Mouse (Mus musculus): ENCODE measurements around the gene Ero1lb. TPM values are rescaled to one million over a fixed set of nuclear protein-coding genes. Genes with fewer than 3 reads are reported as not detected.

Gene Ero1lb
- total RNA-seq (2021) = 1 to 10 TPM; 2.5 to 3.3 TPM
- long read RNA-seq, experiment 1, partial matches to known transcripts = 1 of 2 reads
- long read RNA-seq, experiment 1, other reads (novel, unspliced or antisense) = 1 of 2 reads
- long read RNA-seq, experiment 2 = 0 reads

DNA sequence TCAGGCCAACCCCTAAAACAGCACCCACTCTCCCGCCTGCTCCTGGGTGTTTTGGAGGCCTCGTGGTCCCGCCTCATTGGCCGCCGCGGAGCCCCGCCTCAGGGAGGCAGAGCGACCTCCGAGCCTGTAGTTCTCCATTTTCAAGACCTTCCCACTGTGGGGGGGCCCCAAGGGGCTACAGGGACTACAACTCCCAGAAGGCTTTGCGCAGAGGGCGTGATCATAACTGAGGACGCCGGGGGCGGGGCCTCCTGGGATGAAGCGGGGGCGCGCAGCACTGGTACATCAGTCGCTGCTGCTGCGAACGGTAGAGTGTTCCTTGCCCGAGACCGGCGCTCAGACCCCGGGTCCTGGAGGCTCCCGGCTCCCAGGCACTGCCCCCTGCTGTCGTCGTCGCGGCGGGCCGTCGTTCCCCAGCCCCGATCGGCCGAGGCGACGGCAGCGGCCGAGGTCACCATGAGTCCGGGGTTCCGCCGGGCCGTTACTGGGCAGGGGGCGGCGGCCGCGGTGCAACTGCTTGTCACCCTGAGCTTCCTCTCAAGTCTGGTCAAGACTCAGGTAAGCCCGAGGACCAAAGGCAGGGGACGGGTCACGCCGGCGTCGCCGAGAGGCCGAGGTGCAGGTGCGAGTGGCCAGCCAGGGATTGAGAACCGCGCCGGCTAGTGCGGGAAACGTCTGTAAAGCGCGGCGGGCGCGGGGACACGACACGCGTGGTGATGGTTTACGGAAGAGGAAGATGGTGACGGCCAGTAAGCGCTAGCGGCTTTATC is at the start of gene Ero1lb:
Gene Ero1lb, plus strand, starts transcription at position 254 of the 770 bp plus-strand sequence.
- peak; percentile 99 to 100 for DNase-seq

GRCm38 (mm10) chr13:12519371-12519770 is 46.3 kb upstream of the Ero1lb start:
- DNase-seq = no peak

DNA sequence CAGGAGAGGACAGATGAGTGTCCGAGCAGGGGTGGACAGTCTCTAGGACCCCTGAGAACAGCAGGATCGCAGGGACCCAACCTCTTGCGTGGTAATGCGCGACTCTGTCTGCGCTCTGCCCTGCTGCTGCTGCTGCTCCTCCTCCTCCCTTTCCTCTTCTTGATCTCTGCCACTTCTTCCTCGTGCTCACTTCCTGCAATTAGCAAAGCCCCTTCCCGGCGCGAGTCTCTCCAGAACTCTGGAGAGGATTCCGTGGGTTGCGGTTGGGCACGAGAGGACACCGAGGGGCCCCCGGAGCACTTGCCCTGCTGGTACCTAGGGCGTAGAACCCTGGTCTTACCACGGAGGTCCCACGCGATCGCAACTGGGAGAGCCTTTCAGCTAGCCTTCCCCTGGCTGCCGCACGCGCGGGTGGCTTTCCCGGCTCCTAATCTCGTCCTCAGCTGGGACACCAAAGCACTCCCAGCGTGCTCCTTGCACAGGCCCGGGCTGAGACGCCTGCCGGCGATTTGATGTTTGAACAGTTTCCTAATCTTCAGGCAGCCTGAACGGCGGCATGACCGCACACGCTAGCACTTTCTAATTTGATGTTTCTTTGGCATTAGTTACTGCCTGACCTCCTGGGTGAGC is 45.6 kb upstream of the Ero1lb start, which contains the start of gene Edaradd:
Gene Edaradd, minus strand, starts transcription at position 484 of the 630 bp plus-strand sequence.
- peak; percentile 63 to 65 for DNase-seq

- DNase-seq = no peak
Observed at GRCm38 (mm10) chr13:12522346-12522745, 43.3 kb upstream of the Ero1lb start.

DNA sequence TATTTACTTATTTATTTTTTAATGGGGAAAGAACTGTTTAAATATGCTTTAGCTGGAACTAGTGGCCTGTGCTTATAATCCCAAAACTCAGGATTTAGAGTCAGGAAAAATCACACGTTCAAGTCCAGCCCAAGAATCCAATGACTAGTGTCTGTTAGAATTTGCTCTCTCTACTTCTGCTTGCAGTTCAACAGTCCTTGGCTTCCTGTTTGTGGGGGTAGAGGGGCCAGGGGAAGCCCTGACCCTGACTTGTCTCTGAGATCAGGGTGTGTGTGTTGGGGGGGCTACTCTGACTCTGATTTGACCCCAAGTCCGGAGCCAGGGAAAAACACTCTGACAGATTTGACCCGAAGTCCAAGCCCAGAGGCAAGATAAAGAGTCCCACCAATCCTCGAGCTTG is 40.0 kb upstream of the Ero1lb start:
- no peak for DNase-seq

DNA sequence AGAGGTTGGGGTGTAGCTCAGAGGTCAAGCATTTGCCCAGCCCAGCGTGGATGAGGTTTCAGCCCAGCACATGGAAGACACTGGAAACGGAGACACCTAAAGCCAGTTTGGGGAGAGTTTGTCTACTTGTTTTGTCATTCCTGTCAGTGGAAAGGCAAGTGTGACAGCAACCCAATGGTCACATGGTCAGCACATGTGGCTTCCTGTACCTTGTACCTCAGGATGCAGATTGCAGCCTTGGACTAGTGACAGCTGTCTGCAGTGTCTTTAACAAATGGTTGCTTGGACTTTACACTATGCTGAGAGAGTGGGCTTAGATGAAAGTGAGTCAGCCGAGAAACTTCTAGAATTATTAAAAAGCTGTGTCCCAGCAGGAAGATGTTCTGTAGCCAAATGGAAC is 31.0 kb upstream of the Ero1lb start:
- DNase-seq = no peak

GRCm38 (mm10) chr13:12537971-12538370 is 27.7 kb upstream of the Ero1lb start:
- peak; percentile 32 to 59 for DNase-seq

DNA sequence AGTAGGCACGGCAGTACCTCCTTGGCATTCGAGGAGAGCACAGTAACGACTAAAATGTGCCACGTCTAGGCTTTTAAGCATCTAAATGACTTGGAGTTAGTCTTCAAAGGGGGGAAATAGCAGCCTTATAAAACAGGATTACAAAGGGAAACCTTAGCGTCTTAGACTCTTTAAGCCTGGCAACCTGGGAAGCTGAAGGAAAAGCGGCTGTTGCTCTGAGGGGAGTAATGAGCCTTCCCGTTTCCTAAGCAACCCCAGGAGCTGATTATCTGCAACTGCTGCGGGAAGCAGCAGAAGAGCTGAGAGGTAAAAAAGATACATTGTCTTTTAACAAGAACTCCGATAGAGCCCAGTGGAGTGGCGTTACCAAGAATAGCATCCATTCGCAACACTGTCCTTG is 26.0 kb upstream of the Ero1lb start:
- DNase-seq = no peak

DNA sequence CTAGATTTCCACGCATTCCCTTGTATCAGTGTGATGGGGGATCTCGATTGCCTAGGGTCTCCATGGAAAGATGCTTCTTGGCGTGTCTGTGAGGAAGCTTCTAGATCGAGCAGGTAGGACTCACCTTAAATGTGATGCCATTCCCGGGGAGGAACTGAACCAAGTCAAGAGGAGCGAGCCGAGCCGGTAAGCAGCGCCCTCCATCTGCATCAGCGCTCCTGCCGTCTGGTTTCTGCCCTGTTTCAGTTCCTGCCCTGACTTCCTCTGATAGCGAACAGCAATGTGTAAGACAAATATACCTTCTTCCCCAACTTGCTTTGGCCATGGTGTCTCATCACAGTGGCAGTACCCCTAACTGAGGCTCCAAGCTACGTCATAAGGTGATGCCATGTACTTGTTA is 25.6 kb upstream of the Ero1lb start:
- no peak for DNase-seq

DNA sequence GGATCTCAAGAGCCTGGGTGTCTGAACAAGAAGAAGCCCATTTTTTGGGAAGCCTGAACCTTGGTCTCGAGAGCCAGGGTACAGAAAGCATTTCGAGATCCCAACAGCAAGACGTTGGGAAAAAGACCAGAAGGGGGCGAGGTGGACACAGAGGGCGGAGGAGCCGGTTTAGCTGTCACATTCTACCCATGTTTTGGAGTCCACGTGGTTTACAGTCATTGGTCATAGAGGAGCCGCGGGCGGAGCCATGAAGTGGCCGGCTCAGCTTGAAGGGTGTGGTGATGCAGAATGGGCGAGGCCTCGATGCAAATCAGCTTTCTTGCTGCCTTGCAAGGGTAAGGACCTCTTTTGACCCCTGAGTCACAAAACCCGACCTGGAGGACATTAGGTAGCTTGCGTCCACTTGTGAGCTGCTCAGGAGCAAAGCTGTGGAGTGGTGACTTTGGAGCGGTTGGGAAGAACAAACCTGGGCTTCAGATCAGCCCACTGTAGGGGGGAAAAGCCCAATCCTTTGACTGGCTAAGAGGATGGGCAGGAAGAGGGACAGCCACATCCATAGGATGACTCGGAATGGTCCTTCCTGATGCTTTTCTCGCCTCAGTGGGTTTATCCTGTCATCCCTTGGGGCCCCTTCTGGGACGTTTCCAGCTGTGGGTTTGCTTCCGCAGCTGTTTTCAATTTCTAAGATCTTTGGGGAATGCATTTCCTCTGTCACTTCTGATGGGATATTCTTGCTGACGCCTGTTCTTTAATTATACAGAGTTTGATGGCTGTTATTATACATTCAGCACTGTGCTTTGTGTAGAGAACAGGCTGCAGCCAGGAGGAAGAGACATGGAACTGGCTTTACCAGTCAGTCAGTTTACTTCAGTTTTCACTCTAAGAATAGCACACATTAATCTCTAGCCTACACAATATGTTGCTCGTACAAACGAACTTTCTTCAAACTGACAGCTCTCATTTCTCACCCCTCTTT is 23.4 kb upstream of the Ero1lb start:
- DNase-seq = peak; percentile 44 to 65

DNA sequence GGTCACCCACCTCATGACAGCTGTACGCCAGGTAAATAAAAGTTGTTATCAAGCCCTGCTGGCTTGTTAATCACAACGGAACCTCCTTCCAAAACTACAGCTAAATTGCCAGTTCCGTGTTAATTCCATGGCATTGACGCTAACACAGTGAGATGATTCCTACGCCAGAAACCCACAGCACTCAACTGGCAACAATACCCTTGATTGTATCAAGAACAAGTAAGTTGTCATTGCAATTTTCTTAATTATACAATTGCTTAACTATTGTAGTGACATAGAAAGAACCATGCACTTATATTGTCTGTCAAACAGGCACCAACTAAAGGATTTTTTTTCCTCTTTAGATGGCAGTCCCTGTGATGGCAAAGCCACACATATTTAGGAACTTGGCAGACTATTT is 22.4 kb upstream of the Ero1lb start:
- DNase-seq = no peak

DNA sequence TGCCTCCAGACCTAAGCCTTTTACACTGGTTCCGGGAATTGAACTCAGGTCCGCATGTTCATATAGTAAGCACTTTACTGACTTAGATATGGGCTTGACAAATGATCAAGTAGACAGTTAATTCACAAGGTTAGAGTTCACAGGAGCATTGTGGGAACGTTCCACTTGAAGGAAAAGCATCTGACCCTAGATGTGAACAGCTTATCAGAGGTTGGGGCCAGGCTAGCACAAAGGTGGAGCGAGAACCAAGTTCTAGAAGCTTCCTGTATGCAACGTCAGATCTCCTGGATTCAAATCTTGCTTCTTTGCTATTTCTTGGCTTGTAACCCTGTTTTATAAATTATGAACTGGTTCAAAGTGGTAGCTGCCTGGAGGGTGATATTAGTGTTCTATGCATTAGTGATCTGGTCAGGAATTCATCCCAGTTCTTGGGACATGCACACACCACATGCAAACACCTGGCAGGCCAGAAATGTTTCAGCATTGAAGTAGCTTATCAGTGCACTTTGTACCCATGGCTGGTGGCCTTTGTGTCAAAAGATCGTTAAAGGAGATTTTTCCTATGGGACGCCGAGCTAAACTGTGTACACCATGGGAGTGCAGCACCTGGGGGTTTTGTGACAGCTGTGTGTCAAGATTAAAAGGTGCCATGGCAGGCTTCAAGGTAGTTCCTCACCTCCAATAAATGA is 21.6 kb upstream of the Ero1lb start:
- DNase-seq = no peak

GRCm38 (mm10) chr13:12554211-12554610 is 11.5 kb upstream of the Ero1lb start:
- DNase-seq = no peak

DNA sequence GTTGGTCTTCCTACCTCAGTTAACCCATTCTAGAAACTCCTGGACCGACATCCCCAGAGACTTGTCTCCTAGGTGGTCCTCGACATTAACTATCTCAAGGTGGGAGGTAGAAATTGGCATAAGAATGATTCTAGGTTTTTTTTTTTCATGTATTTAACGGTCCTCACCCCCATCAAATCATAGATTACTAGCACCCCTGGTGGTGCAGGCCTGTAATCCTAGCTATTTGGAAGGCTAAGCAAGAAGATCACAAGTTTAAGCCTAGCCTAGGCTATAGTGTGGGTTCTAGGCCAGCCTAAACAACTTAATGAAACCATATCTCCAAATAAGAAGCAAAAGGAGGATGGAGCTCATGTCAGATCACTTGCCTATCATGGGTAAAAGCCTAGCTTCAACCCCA is 6.6 kb upstream of the Ero1lb start:
- no peak for DNase-seq

- no peak for DNase-seq
Observed at GRCm38 (mm10) chr13:12559462-12560120, 6.1 kb upstream of the Ero1lb start.

DNA sequence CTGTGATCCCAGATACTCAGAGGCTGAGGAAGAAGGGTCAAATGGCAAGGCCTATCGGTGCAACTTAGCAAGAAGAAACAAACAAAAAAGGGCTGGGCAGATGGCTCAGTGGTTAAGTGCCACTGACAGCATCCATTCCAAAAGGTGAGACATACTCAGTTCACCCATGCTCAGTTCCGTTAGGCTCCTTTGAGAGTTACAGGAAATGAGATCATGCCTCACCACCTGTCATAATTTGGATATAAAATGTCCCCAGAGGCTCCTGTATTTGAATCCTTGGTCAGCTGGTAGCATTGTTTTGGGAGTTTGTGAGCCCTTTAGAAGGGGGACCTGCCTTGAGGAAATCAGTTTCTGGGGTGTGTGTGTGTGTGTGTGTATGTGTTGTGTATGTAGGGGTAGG is 3.9 kb upstream of the Ero1lb start:
- no peak for DNase-seq

DNA sequence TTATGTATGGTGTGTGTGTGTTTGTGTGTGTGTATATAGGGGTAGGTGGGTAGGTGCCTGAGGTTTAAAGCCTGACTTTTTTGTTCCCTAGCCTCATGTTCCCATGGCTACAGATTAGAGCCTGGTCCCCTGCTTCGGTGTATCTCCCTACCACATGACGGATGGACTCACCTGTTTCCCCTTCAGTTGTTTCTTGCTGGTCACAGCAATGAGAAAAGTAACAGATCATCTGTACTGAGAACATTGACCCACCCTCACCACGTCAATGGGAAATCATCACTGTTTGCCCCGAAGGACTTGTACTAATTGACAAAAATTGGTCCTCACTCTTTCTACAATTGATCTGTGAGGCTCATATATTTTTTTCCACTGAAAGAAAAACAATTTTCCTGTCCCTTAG is 3.4 kb upstream of the Ero1lb start:
- no peak for DNase-seq

DNA sequence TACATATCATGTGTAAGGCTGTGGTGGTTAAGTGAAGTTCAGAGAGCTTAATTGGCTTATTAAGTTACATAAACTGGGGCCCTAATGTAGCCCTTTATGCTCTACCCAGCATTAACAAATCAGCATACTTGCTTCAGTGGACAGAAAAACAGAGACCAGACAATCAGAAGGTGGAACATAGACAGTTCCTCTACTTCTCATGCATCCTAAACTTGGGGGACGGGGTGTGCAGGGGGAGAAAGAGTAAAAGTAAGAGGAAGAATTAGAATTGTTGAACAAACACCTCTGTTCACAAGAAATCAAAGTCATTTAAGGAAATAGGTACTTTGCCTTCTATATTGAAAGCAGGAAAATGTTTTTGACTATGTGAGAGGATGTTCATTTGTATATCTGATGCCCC is 2.3 kb downstream of the Ero1lb start:
- no peak for DNase-seq

DNA sequence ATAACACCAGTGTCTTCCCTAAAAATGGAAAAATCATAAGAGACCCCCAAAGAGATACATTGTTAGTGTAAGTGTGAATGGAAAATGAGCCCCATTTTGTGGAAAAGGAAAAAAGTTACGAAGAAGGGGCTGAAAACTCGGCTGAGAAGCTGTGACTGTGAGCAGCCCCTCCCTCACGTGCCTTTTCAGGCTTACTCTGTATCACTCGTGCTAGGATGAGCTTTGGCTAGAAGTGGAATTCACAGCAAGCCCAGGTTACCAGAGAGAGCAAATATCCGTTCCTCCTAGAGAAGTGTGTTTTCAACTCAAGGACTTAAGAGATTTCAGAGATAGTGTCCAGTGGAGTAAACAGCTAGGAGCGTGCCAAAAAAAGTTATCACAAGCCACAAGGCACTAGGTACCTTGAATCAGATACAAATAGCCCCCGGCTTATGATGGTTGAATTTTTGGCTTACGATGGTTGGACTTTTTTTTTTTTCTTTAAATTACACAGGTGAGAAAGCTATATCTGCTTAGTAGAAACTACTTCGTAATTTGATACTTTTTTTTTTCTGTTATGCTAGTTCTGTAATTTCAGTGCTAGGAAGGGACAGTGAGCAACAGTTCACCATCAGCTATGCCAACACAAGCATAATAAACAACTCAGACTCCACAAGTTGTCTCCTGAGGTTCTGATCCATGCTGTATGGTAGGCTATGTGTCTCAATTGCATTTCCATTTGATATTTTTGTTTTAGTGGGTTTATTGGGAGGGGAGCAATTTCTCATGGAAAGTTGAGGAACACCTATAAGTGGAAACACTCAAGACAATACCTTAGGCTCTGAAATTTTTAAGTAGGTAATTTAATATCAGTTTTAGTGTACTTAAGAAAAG is 3.2 kb downstream of the Ero1lb start:
- no peak for DNase-seq

- DNase-seq = no peak
Observed at GRCm38 (mm10) chr13:12569741-12570140, 4.1 kb downstream of the Ero1lb start.
